In genomic region chr9:110620180-110620579, GRCm38 (mm10) we compare ENCODE assay signal across 11 mouse cellular contexts. TPM values are rescaled to one million over a fixed set of nuclear protein-coding genes. Genes with fewer than 3 reads are reported as not detected.
A peak's percentile ranks its signal among the peaks of the same experiment; 100 is the strongest.
DNase-seq lines count a peak whose midpoint lies in the region; ATAC-seq and TF ChIP-seq lines count a peak whose summit lies in the region.
"Had no signal": no experiment of that assay in that cellular context is flagged by ENCODE, and none has a peak within 500 bp of the region (broad histone marks: within the 10 kb centered on the region; RNA-seq: fewer than 3 reads in every experiment).

No protein-coding gene starts in this region.

- no peak for DNase-seq in heart, postnatal 0 days (ENCODE audit: low spot score)
- DNase-seq in retina, postnatal 1 day = peak; percentile 24
- no peak for DNase-seq in retina, embryonic 14.5 days (ENCODE audit: low spot score)
- DNase-seq in lung, postnatal 4 days = peak; percentile 57 to 80
- DNase-seq in left cerebral cortex, adult 9 months (ENCODE audit: low spot score in 2 of 2) = no peak
- DNase-seq in cerebellum, adult 2 months = no peak

- H3K36me3 ChIP-seq in heart, postnatal 0 days (replicated peaks; ENCODE audit: control insufficient read depth, insufficient read depth, low read length) = peaks cover 38% of the 10 kb centered on the region
- H3K36me3 ChIP-seq in heart, embryonic 11.5 days (ENCODE audit: control insufficient read depth, insufficient read depth, low read length) = peaks cover 28% of the 10 kb centered on the region

- H3K4me1 ChIP-seq in heart, postnatal 0 days (ENCODE audit: control insufficient read depth, insufficient read depth) = 0 out of 2 replicates have a peak, but pooled peaks cover 3% of the 10 kb centered on the region
- peaks cover 2% of the 10 kb centered on the region for H3K4me1 ChIP-seq in heart, embryonic 11.5 days (ENCODE audit: control insufficient read depth, insufficient read depth, low read length)
- no peaks in the 10 kb centered on the region for H3K4me1 ChIP-seq in bone marrow, adult 2 months (ENCODE audit: control insufficient read depth, insufficient read depth, low read length)
- H3K4me1 ChIP-seq in cerebellum, adult 2 months (ENCODE audit: control insufficient read depth, insufficient read depth, low read length) = peaks cover under 1% of the 10 kb centered on the region; the same call in 1 of the 2 replicates

- no peak for TF ChIP-seq EP300 in heart, postnatal 0 days (IDR thresholded peaks at IDR 0.05; ENCODE audit: low read depth)

- ATAC-seq in heart, postnatal 0 days (ENCODE audit: insufficient read depth, low read depth) = no peak
- no peak for ATAC-seq in heart, embryonic 11.5 days (replicated peaks; ENCODE audit: insufficient number of reproducible peaks, low FRiP score, low TSS enrichment)

- no peak overlapping the region for H3K4me2 ChIP-seq in heart, postnatal 0 days (ENCODE audit: low read depth, low read length)
- H3K4me2 ChIP-seq in heart, embryonic 11.5 days = no peak overlapping the region
- H3K4me2 ChIP-seq: hindbrain, embryonic 14.5 days had no signal

- peak; percentile 26 for TF ChIP-seq CTCF in heart, postnatal 0 days (IDR thresholded peaks at IDR 0.05; ENCODE audit: low read depth)
- peak; percentile 29; the same call in 1 of the 2 replicates for TF ChIP-seq CTCF in bone marrow, adult 2 months (IDR thresholded peaks at IDR 0.05; ENCODE audit: control insufficient read depth, insufficient read depth, low read length)
- TF ChIP-seq CTCF in cerebellum, adult 2 months (IDR thresholded peaks at IDR 0.05; ENCODE audit: borderline replicate concordance, insufficient read depth, low read depth, low read length) = no peak

- no peak overlapping the region for H3K9ac ChIP-seq in heart, postnatal 0 days (replicated peaks; ENCODE audit: low read depth, low read length)
- H3K9ac ChIP-seq in heart, embryonic 11.5 days (ENCODE audit: low read depth, low read length) = no peak overlapping the region
- H3K9ac ChIP-seq: hindbrain, embryonic 14.5 days had no signal

- no peak overlapping the region for H3K27ac ChIP-seq in heart, postnatal 0 days (ENCODE audit: low read depth)
- no peak overlapping the region for H3K27ac ChIP-seq in heart, embryonic 11.5 days (ENCODE audit: low read depth, low read length)
- no peak overlapping the region for H3K27ac ChIP-seq in bone marrow, adult 2 months (ENCODE audit: control insufficient read depth, insufficient read depth, low read depth, low read length, poor library complexity)
- no peak overlapping the region for H3K27ac ChIP-seq in cerebellum, adult 2 months (ENCODE audit: insufficient read depth, low read length)
- H3K27ac ChIP-seq: heart, embryonic 10.5 days; hindbrain, embryonic 14.5 days had no signal

- no peak overlapping the region for H3K4me3 ChIP-seq in heart, postnatal 0 days (ENCODE audit: low read depth, low read length)
- no peak overlapping the region for H3K4me3 ChIP-seq in heart, embryonic 11.5 days (ENCODE audit: low read depth, low read length)
- no peak overlapping the region for H3K4me3 ChIP-seq in bone marrow, adult 2 months (replicated peaks; ENCODE audit: control insufficient read depth, low read depth, low read length)
- no peak overlapping the region for H3K4me3 ChIP-seq in cerebellum, adult 2 months (replicated peaks; ENCODE audit: insufficient read depth, low read depth, low read length)
- H3K4me3 ChIP-seq: erythroblast, embryonic 14.5 days; heart, embryonic 10.5 days had no signal

- H3K9me3 ChIP-seq in heart, postnatal 0 days (replicated peaks; ENCODE audit: control insufficient read depth, low read length) = no peaks in the 10 kb centered on the region
- no peaks in the 10 kb centered on the region for H3K9me3 ChIP-seq in heart, embryonic 11.5 days (replicated peaks; ENCODE audit: control insufficient read depth, low read length)
- H3K9me3 ChIP-seq: heart, embryonic 10.5 days had no signal

- H3K27me3 ChIP-seq in heart, postnatal 0 days (ENCODE audit: control insufficient read depth, insufficient read depth, low read length) = no peaks in the 10 kb centered on the region
- no peaks in the 10 kb centered on the region for H3K27me3 ChIP-seq in heart, embryonic 11.5 days (ENCODE audit: control insufficient read depth, insufficient read depth, low read length)
- H3K27me3 ChIP-seq in cerebellum, adult 2 months (ENCODE audit: control insufficient read depth, insufficient read depth, low read length) = no peaks in the 10 kb centered on the region

- WGBS in heart, postnatal 0 days = 80% methylated on average over 7 of the region's 7 CpGs
- WGBS in heart, embryonic 11.5 days (ENCODE audit: insufficient replicate concordance) = 90% methylated on average over 7 of the region's 7 CpGs
- 80% methylated on average over 7 of the region's 7 CpGs for WGBS in bone marrow, adult 2 months
- 82% methylated on average over 7 of the region's 7 CpGs for WGBS in cerebellum, adult 2 months

- no peak for TF ChIP-seq POLR2A in bone marrow, adult 2 months (IDR thresholded peaks at IDR 0.05; ENCODE audit: borderline replicate concordance, control insufficient read depth, low read depth, low read length)
- TF ChIP-seq POLR2A in cerebellum, adult 2 months (IDR thresholded peaks at IDR 0.05; ENCODE audit: borderline replicate concordance, insufficient read depth, low read length) = no peak

RNA-seq across cellular contexts. Expression of gene Nradd, which starts 4.1 kb away (rescaled TPM):
- total RNA-seq in heart, postnatal 0 days (2014; rRNA removed; ENCODE audit: low replicate concordance) = 7.9 and 22.8 TPM in 2 replicates
- polyA plus RNA-seq in heart, postnatal 0 days (2015; fragmentation: Nextera tagmentation; extraction: Ambion mirVana) = 10.4 and 11.5 TPM in 2 replicates
- 12.6 and 19.1 TPM in 2 replicates for polyA plus RNA-seq in heart, embryonic 11.5 days (2014; fragmentation: Nextera tagmentation; extraction: Ambion mirVana)
- 13.3 and 23.7 TPM in 2 replicates for polyA plus RNA-seq in bone marrow, adult 2 months (2011; ENCODE audit: insufficient read depth, insufficient read length, low replicate concordance, missing spikeins)
- 3.2 and 3.5 TPM in 2 replicates for polyA plus RNA-seq in cerebellum, adult 2 months (2012; rRNA removed)

RNA-seq across cellular contexts. Expression of gene Nbeal2, which starts 33.8 kb away (rescaled TPM):
- 11.5 and 12.9 TPM in 2 replicates for total RNA-seq in heart, postnatal 0 days (2014; rRNA removed; ENCODE audit: low replicate concordance)
- polyA plus RNA-seq in heart, postnatal 0 days (2015; fragmentation: Nextera tagmentation; extraction: Ambion mirVana) = 1.2 and 1.6 TPM in 2 replicates
- 1.4 and 1.6 TPM in 2 replicates for polyA plus RNA-seq in heart, embryonic 11.5 days (2014; fragmentation: Nextera tagmentation; extraction: Ambion mirVana)
- 46.2 and 119 TPM in 2 replicates for polyA plus RNA-seq in bone marrow, adult 2 months (2011; ENCODE audit: insufficient read depth, insufficient read length, low replicate concordance, missing spikeins)
- polyA plus RNA-seq in cerebellum, adult 2 months (2012; rRNA removed) = 16.8 and 19.1 TPM in 2 replicates

RNA-seq across cellular contexts. Expression of gene Ccdc12, which starts 36.1 kb away (rescaled TPM):
- total RNA-seq in heart, postnatal 0 days (2014; rRNA removed; ENCODE audit: low replicate concordance) = 52.9 and 95.9 TPM in 2 replicates
- polyA plus RNA-seq in heart, postnatal 0 days (2015; fragmentation: Nextera tagmentation; extraction: Ambion mirVana) = 134 and 143 TPM in 2 replicates
- polyA plus RNA-seq in heart, embryonic 11.5 days (2014; fragmentation: Nextera tagmentation; extraction: Ambion mirVana) = 135 and 149 TPM in 2 replicates
- polyA plus RNA-seq in bone marrow, adult 2 months (2011; ENCODE audit: insufficient read depth, insufficient read length, low replicate concordance, missing spikeins) = 90.8 and 168 TPM in 2 replicates
- polyA plus RNA-seq in cerebellum, adult 2 months (2012; rRNA removed) = 98.5 and 102 TPM in 2 replicates

Comparison
In these comparisons a context has a peak if more than half of its experiments do, and no peak if none do; other contexts are left out.
1. DNase-seq: peak in retina, postnatal 1 day (single experiment) and lung, postnatal 4 days (2 of 2); none in heart, postnatal 0 days (single experiment), retina, embryonic 14.5 days (single experiment), left cerebral cortex, adult 9 months (0 of 2) and cerebellum, adult 2 months (0 of 2).